10 mouse cellular contexts compared by ENCODE assay signal in the genomic region with DNA sequence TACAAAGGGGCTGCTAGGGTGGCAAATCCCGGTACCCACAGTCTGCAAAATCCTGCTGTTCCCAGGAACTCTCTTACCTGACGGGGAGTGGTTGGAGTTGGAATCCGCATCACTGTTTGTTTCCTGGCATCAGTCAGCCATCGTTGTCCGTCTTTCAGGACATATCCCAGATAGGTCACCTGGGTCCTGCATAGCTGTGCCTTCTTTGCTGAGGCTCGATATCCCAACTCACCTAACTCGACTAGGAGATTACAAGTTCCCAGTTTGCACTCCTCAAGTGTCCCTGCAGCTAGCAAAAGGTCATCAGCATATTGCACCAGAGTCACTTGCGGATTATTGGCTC.
DNase-seq lines count a peak whose midpoint lies in the region; ATAC-seq lines count a peak whose summit lies in the region.
"Had no signal": no experiment of that assay in that cellular context is flagged by ENCODE, and none has a peak within 500 bp of the region (broad histone marks: within the 10 kb centered on the region; RNA-seq: fewer than 3 reads in every experiment).

No protein-coding gene starts in this region.

- peaks cover 68% of the 10 kb centered on the region for H3K36me3 ChIP-seq in limb, embryonic 10.5 days

- no peak overlapping the region for H3K27ac ChIP-seq in limb, embryonic 10.5 days
- H3K27ac ChIP-seq: hindbrain, embryonic 15.5 days; lung, embryonic 15.5 days had no signal

- peak; percentile 9 for DNase-seq in CD4-positive, CD25-positive, alpha-beta regulatory T cell, adult 2 months (ENCODE audit: low read depth, low spot score)
- peak; percentile 3 to 47 for DNase-seq in kidney, postnatal 25 days
- no peak for DNase-seq in kidney, adult 11 months
- peak; percentile 13 for DNase-seq in 3134 (ENCODE audit: extremely low read depth, insufficient read length, low spot score)
- peak; percentile 40 for DNase-seq in limb, embryonic 10.5 days (ENCODE audit: low spot score)
- no peak for DNase-seq in c-Kit-positive CD71-positive TER-119-positive erythroid progenitor cells, embryonic 14.5 days (ENCODE audit: low spot score)
- no peak for DNase-seq in right cerebral cortex, adult 18-20 months

- no peak for ATAC-seq in CD4-positive, CD25-positive, alpha-beta regulatory T cell, adult 4 months

- H3K4me3 ChIP-seq in limb, embryonic 10.5 days, result no peak overlapping the region
- H3K4me3 ChIP-seq: hindbrain, embryonic 15.5 days; lung, embryonic 15.5 days had no signal

- H3K9me3 ChIP-seq in limb, embryonic 10.5 days (replicated peaks), result peaks cover 76% of the 10 kb centered on the region

- peaks cover 41% of the 10 kb centered on the region for H3K27me3 ChIP-seq in limb, embryonic 10.5 days (ENCODE audit: low read depth, poor library complexity, severe bottlenecking)
- H3K27me3 ChIP-seq: hindbrain, embryonic 15.5 days; lung, embryonic 15.5 days had no signal

- no peaks in the 10 kb centered on the region for H3K4me1 ChIP-seq in limb, embryonic 10.5 days
- H3K4me1 ChIP-seq: hindbrain, embryonic 15.5 days; lung, embryonic 15.5 days had no signal

- WGBS in limb, embryonic 10.5 days, result 67% methylated on average over 8 of the region's 8 CpGs

Comparison
In these comparisons a context has a peak if more than half of its experiments do, and no peak if none do; other contexts are left out.
1. DNase-seq: peak in CD4-positive, CD25-positive, alpha-beta regulatory T cell, adult 2 months (single experiment), kidney, postnatal 25 days (2 of 2), 3134 (single experiment) and limb, embryonic 10.5 days (single experiment); none in kidney, adult 11 months (single experiment), c-Kit-positive CD71-positive TER-119-positive erythroid progenitor cells, embryonic 14.5 days (single experiment) and right cerebral cortex, adult 18-20 months (single experiment).